Comparison of ENCODE assay signal across 27 mouse cellular contexts in the genomic region with DNA sequence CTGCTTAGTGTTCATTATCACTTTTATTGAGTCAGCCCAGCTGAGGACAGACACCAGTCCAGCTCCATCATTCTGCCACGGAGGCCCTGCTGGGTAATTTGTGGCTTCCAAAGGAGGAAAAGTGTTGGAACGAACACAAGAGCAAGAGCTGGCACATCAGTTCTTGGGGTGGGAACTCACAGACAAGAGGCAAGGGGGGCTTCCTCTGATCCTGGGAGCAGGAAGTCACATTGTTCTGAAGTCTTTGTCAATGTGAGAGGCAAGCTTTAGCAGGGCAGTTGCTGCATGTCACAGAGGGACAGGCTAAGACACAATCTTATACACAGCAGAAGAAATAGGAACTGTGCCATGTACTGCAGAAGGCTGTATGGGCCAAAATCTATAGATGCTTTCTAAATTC.
A peak's percentile ranks its signal among the peaks of the same experiment; 100 is the strongest.
DNase-seq lines count a peak whose midpoint lies in the region; ATAC-seq and TF ChIP-seq lines count a peak whose summit lies in the region.
"Had no signal": no experiment of that assay in that cellular context is flagged by ENCODE, and none has a peak within 500 bp of the region (broad histone marks: within the 10 kb centered on the region; RNA-seq: fewer than 3 reads in every experiment).

No protein-coding gene starts in this region.

- DNase-seq in kidney, adult 18-20 months, result peak; percentile 3
- peak; percentile 20 for DNase-seq in lung, embryonic 14.5 days
- DNase-seq in lung, postnatal 36 days, result peak; percentile 64
- no peak for DNase-seq in heart, adult 11 months
- no peak for DNase-seq in midbrain, embryonic 10.5 days (ENCODE audit: low spot score)
- DNase-seq in hindbrain, embryonic 10.5 days (ENCODE audit: low spot score), result no peak
- DNase-seq: adrenal gland, postnatal 25 days; cerebellum, adult 11 months; cerebellum, adult 9-11 months; gastrocnemius, postnatal 25 days; heart, adult 2 months; heart, postnatal 36 days; liver, postnatal 0 days; retina, postnatal 1 day; thymus, postnatal 25 days had no signal

- no peaks in the 10 kb centered on the region for H3K4me1 ChIP-seq in kidney, embryonic 14.5 days (ENCODE audit: control insufficient read depth, insufficient read depth, low read length)
- H3K4me1 ChIP-seq in kidney, embryonic 16.5 days (ENCODE audit: insufficient read depth, low read length), result no peaks in the 10 kb centered on the region
- no peaks in the 10 kb centered on the region for H3K4me1 ChIP-seq in lung, embryonic 14.5 days (ENCODE audit: insufficient read depth)
- H3K4me1 ChIP-seq in midbrain, embryonic 10.5 days, result no peaks in the 10 kb centered on the region
- no peaks in the 10 kb centered on the region for H3K4me1 ChIP-seq in hindbrain, embryonic 10.5 days (replicated peaks)
- H3K4me1 ChIP-seq: forebrain, embryonic 10.5 days; heart, embryonic 15.5 days; megakaryocyte, embryonic 14.5 days; midbrain, embryonic 15.5 days; neural tube, embryonic 12.5 days had no signal

- TF ChIP-seq CTCF in lung, embryonic 14.5 days (IDR thresholded peaks at IDR 0.05; ENCODE audit: low read depth), result no peak

- H3K27me3 ChIP-seq in kidney, embryonic 14.5 days (ENCODE audit: control insufficient read depth, insufficient read depth, low read length), result no peaks in the 10 kb centered on the region
- no peaks in the 10 kb centered on the region for H3K27me3 ChIP-seq in kidney, embryonic 16.5 days (ENCODE audit: insufficient read depth, low read length)
- H3K27me3 ChIP-seq in lung, embryonic 14.5 days (ENCODE audit: insufficient read depth, low read length), result no peaks in the 10 kb centered on the region
- no peaks in the 10 kb centered on the region for H3K27me3 ChIP-seq in midbrain, embryonic 10.5 days (ENCODE audit: low read depth, poor library complexity, severe bottlenecking)
- no peaks in the 10 kb centered on the region for H3K27me3 ChIP-seq in hindbrain, embryonic 10.5 days (ENCODE audit: insufficient read depth, poor library complexity, severe bottlenecking)
- H3K27me3 ChIP-seq: heart, embryonic 15.5 days; megakaryocyte, embryonic 14.5 days; midbrain, embryonic 15.5 days; neural tube, embryonic 12.5 days had no signal

- 53% methylated on average over 2 of the region's 2 CpGs for WGBS in kidney, embryonic 14.5 days
- WGBS in kidney, embryonic 16.5 days, result 54% methylated on average over 2 of the region's 2 CpGs
- WGBS in lung, embryonic 14.5 days, result 60% methylated on average over 2 of the region's 2 CpGs
- 86% methylated on average over 2 of the region's 2 CpGs for WGBS in midbrain, embryonic 10.5 days
- 67% methylated on average over 2 of the region's 2 CpGs for WGBS in hindbrain, embryonic 10.5 days

- no peak overlapping the region for H3K4me3 ChIP-seq in kidney, embryonic 14.5 days (ENCODE audit: low read length)
- no peak overlapping the region for H3K4me3 ChIP-seq in kidney, embryonic 16.5 days (ENCODE audit: low read length)
- H3K4me3 ChIP-seq in lung, embryonic 14.5 days (ENCODE audit: low read depth, low read length), result no peak overlapping the region
- H3K4me3 ChIP-seq in midbrain, embryonic 10.5 days, result no peak overlapping the region
- no peak overlapping the region for H3K4me3 ChIP-seq in hindbrain, embryonic 10.5 days
- H3K4me3 ChIP-seq: forebrain, embryonic 10.5 days; heart, adult 2 months; heart, embryonic 15.5 days; megakaryocyte, embryonic 14.5 days; midbrain, embryonic 15.5 days; neural tube, embryonic 12.5 days had no signal

- no peaks in the 10 kb centered on the region for H3K36me3 ChIP-seq in kidney, embryonic 14.5 days (ENCODE audit: control insufficient read depth, insufficient read depth, low read length)
- no peaks in the 10 kb centered on the region for H3K36me3 ChIP-seq in kidney, embryonic 16.5 days (ENCODE audit: insufficient read depth, low read length)
- no peaks in the 10 kb centered on the region for H3K36me3 ChIP-seq in lung, embryonic 14.5 days (ENCODE audit: insufficient read depth)
- H3K36me3 ChIP-seq in midbrain, embryonic 10.5 days, result no peaks in the 10 kb centered on the region
- H3K36me3 ChIP-seq in hindbrain, embryonic 10.5 days, result no peaks in the 10 kb centered on the region
- H3K36me3 ChIP-seq: forebrain, embryonic 10.5 days; heart, embryonic 15.5 days; midbrain, embryonic 15.5 days; neural tube, embryonic 12.5 days had no signal

- H3K9ac ChIP-seq in kidney, embryonic 14.5 days (ENCODE audit: low read depth, low read length), result no peak overlapping the region
- no peak overlapping the region for H3K9ac ChIP-seq in kidney, embryonic 16.5 days (replicated peaks; ENCODE audit: low read length)
- H3K9ac ChIP-seq in lung, embryonic 14.5 days, result no peak overlapping the region
- H3K9ac ChIP-seq: heart, embryonic 15.5 days; hindbrain, embryonic 14.5 days; liver, postnatal 0 days; midbrain, embryonic 15.5 days; neural tube, embryonic 12.5 days had no signal

- ATAC-seq in kidney, embryonic 14.5 days (ENCODE audit: low FRiP score, low TSS enrichment), result no peak
- peak; percentile 31; the same call in 1 of the 2 replicates for ATAC-seq in kidney, embryonic 16.5 days (ENCODE audit: low FRiP score, low TSS enrichment)
- no peak for ATAC-seq in lung, embryonic 14.5 days (ENCODE audit: insufficient read depth)
- ATAC-seq: CD4-positive, CD25-positive, alpha-beta regulatory T cell, adult 4 months; forebrain, embryonic 16.5 days; inflammation-experienced regulatory T-cells, adult 6 months; liver, postnatal 0 days; midbrain, embryonic 15.5 days had no signal

- no peak overlapping the region for H3K27ac ChIP-seq in kidney, embryonic 14.5 days (ENCODE audit: low read depth, low read length)
- H3K27ac ChIP-seq in kidney, embryonic 16.5 days (ENCODE audit: low read length), result no peak overlapping the region
- H3K27ac ChIP-seq in lung, embryonic 14.5 days (ENCODE audit: low read depth), result no peak overlapping the region
- H3K27ac ChIP-seq in midbrain, embryonic 10.5 days (replicated peaks), result no peak overlapping the region
- no peak overlapping the region for H3K27ac ChIP-seq in hindbrain, embryonic 10.5 days
- H3K27ac ChIP-seq: forebrain, embryonic 10.5 days; heart, adult 2 months; heart, embryonic 15.5 days; hindbrain, embryonic 14.5 days; midbrain, embryonic 15.5 days; neural tube, embryonic 12.5 days had no signal

- no peak overlapping the region for H3K4me2 ChIP-seq in kidney, embryonic 14.5 days (replicated peaks; ENCODE audit: low read depth, low read length)
- H3K4me2 ChIP-seq in kidney, embryonic 16.5 days (replicated peaks; ENCODE audit: low read depth, low read length), result no peak overlapping the region
- H3K4me2 ChIP-seq in lung, embryonic 14.5 days, result no peak overlapping the region
- H3K4me2 ChIP-seq: heart, embryonic 15.5 days; hindbrain, embryonic 14.5 days; liver, embryonic 11.5 days; midbrain, embryonic 15.5 days; neural tube, embryonic 12.5 days had no signal

- no peaks in the 10 kb centered on the region for H3K9me3 ChIP-seq in kidney, embryonic 14.5 days (ENCODE audit: control insufficient read depth, low read length)
- no peaks in the 10 kb centered on the region for H3K9me3 ChIP-seq in kidney, embryonic 16.5 days (ENCODE audit: low read length)
- H3K9me3 ChIP-seq in lung, embryonic 14.5 days (ENCODE audit: low read depth, low read length), result no peaks in the 10 kb centered on the region
- no peaks in the 10 kb centered on the region for H3K9me3 ChIP-seq in midbrain, embryonic 10.5 days (replicated peaks)
- H3K9me3 ChIP-seq in hindbrain, embryonic 10.5 days, result no peaks in the 10 kb centered on the region
- H3K9me3 ChIP-seq: forebrain, embryonic 10.5 days; heart, embryonic 15.5 days; megakaryocyte, embryonic 14.5 days; midbrain, embryonic 15.5 days; neural tube, embryonic 12.5 days had no signal

Comparison
In these comparisons a context has a peak if more than half of its experiments do, and no peak if none do; other contexts are left out.
1. DNase-seq: peak in kidney, adult 18-20 months (single experiment), lung, embryonic 14.5 days (single experiment) and lung, postnatal 36 days (single experiment); none in heart, adult 11 months (single experiment), midbrain, embryonic 10.5 days (single experiment) and hindbrain, embryonic 10.5 days (single experiment).